Mouse (Mus musculus): ENCODE measurements at regions not wholly inside any gene's neighbourhood (a gene's known extent, or its start where the extent isn't known, plus 50 kb on each side); places are given as distances from the start of the nearest gene placed in this dataset.

DNA sequence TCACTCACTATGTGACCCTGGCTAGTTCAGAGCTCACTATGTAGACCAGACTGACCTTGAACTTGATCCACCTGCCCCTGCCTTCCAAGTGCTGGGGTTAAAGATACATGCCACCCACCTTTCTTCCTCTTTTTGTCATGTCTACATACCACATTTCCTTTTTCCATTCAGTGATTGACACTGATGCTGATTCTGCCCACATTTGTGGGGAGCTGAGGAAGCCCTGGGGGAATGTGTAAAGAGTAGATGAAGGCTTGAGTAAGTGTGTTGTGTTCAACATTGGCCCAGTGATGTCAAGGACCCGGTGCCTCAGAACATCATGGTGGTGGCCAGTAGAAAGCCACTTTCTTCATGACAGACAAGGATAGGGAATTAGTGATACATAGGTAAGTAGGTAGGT, 201.3 kb downstream of the Rpap3 start:
- TF ChIP-seq CTCF (IDR thresholded peaks at IDR 0.05; ENCODE audit: low read depth, low read length) (no peak), TAL1 (conservative IDR thresholded peaks at IDR 0.05; ENCODE audit: low read depth, low read length) (no peak), GATA1 (IDR thresholded peaks at IDR 0.05; ENCODE audit: borderline replicate concordance, low read length) (no peak), GATA2 (IDR thresholded peaks at IDR 0.05; ENCODE audit: borderline replicate concordance, low read depth, low read length) (no peak), POLR2AphosphoS5 (IDR thresholded peaks at IDR 0.05; ENCODE audit: insufficient replicate concordance, low read depth, low read length) (no peak)
